In the genomic region with DNA sequence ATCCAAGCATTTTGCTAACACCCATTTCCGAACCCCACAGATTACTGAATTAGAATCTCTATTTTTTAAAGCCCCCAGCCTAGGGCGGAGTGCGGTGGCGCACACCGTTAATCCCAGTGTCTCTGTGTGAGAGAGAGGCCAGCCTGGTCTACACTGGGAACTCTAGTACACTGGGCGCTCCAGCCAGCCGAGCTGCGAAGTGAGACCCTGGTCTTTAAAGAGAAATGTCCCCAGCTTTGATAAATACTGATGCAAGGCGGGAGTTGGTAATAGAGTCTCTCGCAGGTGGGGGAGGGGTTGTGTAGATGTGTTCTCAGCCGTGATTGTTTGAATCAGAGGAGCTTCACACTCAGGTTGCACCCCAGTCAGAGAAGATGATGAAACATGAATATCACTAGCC, we compare ENCODE assay signal across 8 mouse cellular contexts. TPM values are rescaled to one million over a fixed set of nuclear protein-coding genes. Genes with fewer than 3 reads are reported as not detected.
A peak's percentile ranks its signal among the peaks of the same experiment; 100 is the strongest.
DNase-seq lines count a peak whose midpoint lies in the region; ATAC-seq and TF ChIP-seq lines count a peak whose summit lies in the region.

No protein-coding gene starts in this region.

- peak overlapping the region; percentile 71 for H3K4me2 ChIP-seq in heart, embryonic 11.5 days
- peak overlapping the region; percentile 58 for H3K4me2 ChIP-seq in limb, embryonic 11.5 days (ENCODE audit: low read depth, severe bottlenecking)
- peak overlapping the region; percentile 61 for H3K4me2 ChIP-seq in stomach, postnatal 0 days (replicated peaks; ENCODE audit: low read depth)

- H3K9me3 ChIP-seq in heart, embryonic 11.5 days (replicated peaks; ENCODE audit: control insufficient read depth, low read length), result no peaks in the 10 kb centered on the region
- H3K9me3 ChIP-seq in limb, embryonic 11.5 days (ENCODE audit: control insufficient read depth, low read length), result no peaks in the 10 kb centered on the region
- no peaks in the 10 kb centered on the region for H3K9me3 ChIP-seq in stomach, postnatal 0 days (ENCODE audit: control insufficient read depth, low read length)

- H3K9ac ChIP-seq in heart, embryonic 11.5 days (ENCODE audit: low read depth, low read length), result 0 out of 2 replicates have a peak overlapping the region, but pooled peaks have one; percentile 8
- H3K9ac ChIP-seq in limb, embryonic 11.5 days (ENCODE audit: low read length), result no peak overlapping the region; the same call in 1 of the 2 replicates
- no peak overlapping the region for H3K9ac ChIP-seq in stomach, postnatal 0 days (ENCODE audit: low read length)

- H3K27me3 ChIP-seq in heart, embryonic 11.5 days (ENCODE audit: control insufficient read depth, insufficient read depth, low read length), result peaks cover 44% of the 10 kb centered on the region
- H3K27me3 ChIP-seq in limb, embryonic 11.5 days (ENCODE audit: control insufficient read depth, insufficient read depth, low read length), result peaks cover 20% of the 10 kb centered on the region
- H3K27me3 ChIP-seq in stomach, postnatal 0 days (ENCODE audit: control insufficient read depth, insufficient read depth, low read length), result 0 out of 2 replicates have a peak, but pooled peaks cover 3% of the 10 kb centered on the region

- no peaks in the 10 kb centered on the region for H3K36me3 ChIP-seq in heart, embryonic 11.5 days (ENCODE audit: control insufficient read depth, insufficient read depth, low read length)
- H3K36me3 ChIP-seq in limb, embryonic 11.5 days (ENCODE audit: control insufficient read depth, insufficient read depth, low read length), result no peaks in the 10 kb centered on the region
- H3K36me3 ChIP-seq in stomach, postnatal 0 days (ENCODE audit: control insufficient read depth, insufficient read depth, low read length), result no peaks in the 10 kb centered on the region

- TF ChIP-seq CTCF in stomach, postnatal 0 days (IDR thresholded peaks at IDR 0.05; ENCODE audit: low read depth), result no peak

- H3K4me1 ChIP-seq in heart, embryonic 11.5 days (ENCODE audit: control insufficient read depth, insufficient read depth, low read length), result peaks cover 9% of the 10 kb centered on the region; the same call in 1 of the 2 replicates
- H3K4me1 ChIP-seq in limb, embryonic 11.5 days (ENCODE audit: control insufficient read depth, insufficient read depth, low read length), result peaks cover 15% of the 10 kb centered on the region
- no peaks in the 10 kb centered on the region for H3K4me1 ChIP-seq in stomach, postnatal 0 days (replicated peaks; ENCODE audit: control insufficient read depth, insufficient read depth)

- H3K4me3 ChIP-seq in heart, embryonic 11.5 days (ENCODE audit: low read depth, low read length), result peak overlapping the region; percentile 39
- H3K4me3 ChIP-seq in limb, embryonic 11.5 days (ENCODE audit: low read depth, low read length), result peak overlapping the region; percentile 23
- H3K4me3 ChIP-seq in stomach, postnatal 0 days (ENCODE audit: low read depth, low read length), result peak overlapping the region; percentile 27

- no peak for ATAC-seq in heart, embryonic 11.5 days (replicated peaks; ENCODE audit: insufficient number of reproducible peaks, low FRiP score, low TSS enrichment)
- no peak for ATAC-seq in limb, embryonic 11.5 days (ENCODE audit: insufficient number of reproducible peaks, low FRiP score, low TSS enrichment, low read depth)
- no peak for ATAC-seq in stomach, postnatal 0 days (ENCODE audit: low FRiP score, low TSS enrichment)

- 4% methylated on average over 11 of the region's 11 CpGs for WGBS in heart, embryonic 11.5 days (ENCODE audit: insufficient replicate concordance)
- WGBS in limb, embryonic 11.5 days, result 3% methylated on average over 11 of the region's 11 CpGs
- 9% methylated on average over 11 of the region's 11 CpGs for WGBS in stomach, postnatal 0 days

- no peak overlapping the region for H3K27ac ChIP-seq in heart, embryonic 11.5 days (ENCODE audit: low read depth, low read length)
- H3K27ac ChIP-seq in limb, embryonic 11.5 days (replicated peaks; ENCODE audit: low read depth, low read length), result no peak overlapping the region
- H3K27ac ChIP-seq in stomach, postnatal 0 days (replicated peaks), result no peak overlapping the region

- TF ChIP-seq EP300 in stomach, postnatal 0 days (optimal IDR thresholded peaks at IDR 0.05), result no peak

- DNase-seq in heart, postnatal 25 days (ENCODE audit: low spot score), result no peak
- DNase-seq in thymus, postnatal 14 days, result peak; percentile 27
- DNase-seq in thymus, postnatal 10 days (ENCODE audit: low spot score in 2 of 2), result no peak
- DNase-seq in limb, embryonic 11.5 days (ENCODE audit: low spot score), result no peak
- DNase-seq in stomach, postnatal 0 days (ENCODE audit: low spot score), result no peak
- DNase-seq in ovary, postnatal 10 days (ENCODE audit: low spot score), result no peak
- no peak for DNase-seq in lung, postnatal 36 days

- intact Hi-C loops in heart, postnatal 25 days (cut with DNase I), result no loop called here

RNA-seq across cellular contexts. Expression of a gene that starts 1.5 kb away (rescaled TPM):
- polyA plus RNA-seq in heart, embryonic 11.5 days (2014; fragmentation: Nextera tagmentation; extraction: Ambion mirVana), result 0.16 and 0.46 TPM in 2 replicates
- total RNA-seq in heart, postnatal 25 days (2021), result under 1 TPM; 0.55 to 0.61 TPM
- 0.21 and 0.47 TPM in 2 replicates for polyA plus RNA-seq in limb, embryonic 11.5 days (2014; fragmentation: Nextera tagmentation; extraction: Ambion mirVana)
- polyA plus RNA-seq in stomach, postnatal 0 days (2015; fragmentation: Nextera tagmentation; extraction: Ambion mirVana), result 0.87 and 1.1 TPM in 2 replicates

RNA-seq across cellular contexts. Expression of a gene that starts 21.5 kb away (rescaled TPM):
- 1.0 and 1.6 TPM in 2 replicates for polyA plus RNA-seq in heart, embryonic 11.5 days (2014; fragmentation: Nextera tagmentation; extraction: Ambion mirVana)
- under 1 TPM; 0.65 to 0.81 TPM for total RNA-seq in heart, postnatal 25 days (2021)
- polyA plus RNA-seq in limb, embryonic 11.5 days (2014; fragmentation: Nextera tagmentation; extraction: Ambion mirVana), result 0.87 and 0.92 TPM in 2 replicates
- 0.12 and 0.21 TPM in 2 replicates for polyA plus RNA-seq in stomach, postnatal 0 days (2015; fragmentation: Nextera tagmentation; extraction: Ambion mirVana)

RNA-seq across cellular contexts. Expression of a gene that starts 27.5 kb away (rescaled TPM):
- polyA plus RNA-seq in heart, embryonic 11.5 days (2014; fragmentation: Nextera tagmentation; extraction: Ambion mirVana), result 8.8 and 8.9 TPM in 2 replicates
- 1 to 10 TPM; 8.6 to 9.2 TPM for total RNA-seq in heart, postnatal 25 days (2021)
- 12.1 and 16.3 TPM in 2 replicates for polyA plus RNA-seq in limb, embryonic 11.5 days (2014; fragmentation: Nextera tagmentation; extraction: Ambion mirVana)
- polyA plus RNA-seq in stomach, postnatal 0 days (2015; fragmentation: Nextera tagmentation; extraction: Ambion mirVana), result 3.7 and 4.3 TPM in 2 replicates
